Mouse (Mus musculus): ENCODE measurements around the gene Psg16.
"Not testable (repeated sequence)": the region's sequence is repeated elsewhere in the genome, so short reads cannot be mapped to it uniquely, and the experiment has no call there.

Gene Psg16

GRCm38 (mm10) chr7:17101631-17102030 is 27.8 kb downstream of the Psg16 start:
- DNase-seq (ENCODE audit: low spot score in 2 of 2): not testable (repeated sequence)

GRCm38 (mm10) chr7:17135307-17135706 is 61.5 kb downstream of the Psg16 start:
- no peak for DNase-seq (ENCODE audit: low spot score in 2 of 2)

DNA sequence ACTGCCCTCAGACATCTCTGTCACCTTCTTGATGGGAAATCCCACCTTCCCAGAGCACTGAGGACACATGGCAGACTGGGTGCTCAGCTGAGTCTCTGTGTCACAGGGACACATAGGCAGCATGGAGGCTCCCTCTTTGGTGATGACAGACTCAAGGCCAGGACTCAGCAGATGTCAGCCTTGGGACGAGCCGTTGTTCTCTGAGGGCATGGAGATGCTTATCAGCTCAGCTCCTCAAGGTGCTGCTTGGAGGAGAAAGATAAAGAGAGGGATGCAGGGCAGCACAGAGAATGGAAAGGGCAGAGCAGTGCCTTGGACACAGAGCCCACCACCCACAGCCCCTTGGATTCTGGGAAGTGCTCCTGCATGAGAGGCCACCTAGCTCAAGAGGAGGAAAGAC is 76.1 kb downstream of the Psg16 start, which contains the start of gene Ceacam3:
Gene Ceacam3 (plus strand): TSS at position 352 of the 400 bp plus-strand sequence.
- DNase-seq (ENCODE audit: low spot score in 2 of 2): no peak

DNA sequence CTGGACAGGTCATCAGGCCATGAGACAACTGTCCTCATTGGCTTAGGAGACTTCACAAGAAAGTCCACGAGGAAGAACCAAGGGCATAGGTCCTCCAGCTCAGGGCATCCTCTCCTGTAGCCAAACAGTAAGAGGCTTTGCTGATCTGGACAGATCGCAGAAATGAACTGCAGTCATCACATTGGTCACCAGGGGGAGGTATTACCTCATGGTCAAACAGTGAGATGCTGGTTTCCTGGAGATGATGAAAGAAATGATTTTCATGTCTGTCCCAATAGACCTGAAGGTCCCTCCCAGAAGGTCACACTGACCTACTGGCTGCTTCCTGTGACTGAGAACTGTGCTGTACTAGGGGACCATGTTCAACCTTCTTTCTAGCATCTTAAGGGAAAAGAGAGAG is 81.8 kb downstream of the Psg16 start:
- no peak for DNase-seq (ENCODE audit: low spot score in 2 of 2)

DNA sequence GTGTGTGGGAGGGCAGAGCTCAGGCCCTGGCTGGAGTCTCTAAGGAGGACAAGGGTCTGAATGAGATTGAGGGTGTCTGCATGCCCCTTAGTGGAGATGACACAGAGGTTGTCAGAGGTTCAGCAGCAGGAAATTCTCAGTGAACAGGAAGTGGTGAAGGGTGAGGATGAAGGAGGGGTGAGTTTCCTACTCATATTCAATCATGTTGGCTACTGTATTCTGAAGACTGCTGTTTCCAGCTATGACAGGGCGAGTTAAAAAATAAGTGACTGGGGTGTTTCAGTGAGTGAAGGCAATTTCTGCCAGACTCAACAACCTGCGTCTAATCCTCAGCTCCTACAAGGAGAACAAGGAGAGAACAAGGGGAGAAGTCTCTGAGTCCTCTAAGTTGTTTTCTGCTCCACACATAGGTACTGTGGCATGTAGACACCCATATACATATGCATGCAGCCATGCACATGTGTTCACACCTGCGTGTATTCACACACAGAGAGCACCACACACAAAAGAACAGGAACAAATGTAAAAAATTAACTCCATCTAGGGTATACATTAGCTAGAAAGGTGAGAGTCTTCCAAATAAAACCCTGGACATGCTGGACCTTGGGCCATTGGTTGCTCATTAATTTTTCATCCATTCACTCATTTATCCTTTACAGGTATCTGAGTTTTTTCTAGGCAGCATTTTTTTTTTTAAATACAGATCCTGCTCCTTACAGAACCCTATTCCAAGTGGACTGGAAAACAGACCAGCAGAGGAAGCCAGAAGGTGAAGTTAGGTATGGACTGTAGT is 83.2 kb downstream of the Psg16 start:
- no peak for DNase-seq (ENCODE audit: low spot score in 2 of 2)

GRCm38 (mm10) chr7:17159011-17159410 is 85.2 kb downstream of the Psg16 start:
- no peak for DNase-seq (ENCODE audit: low spot score in 2 of 2)

DNA sequence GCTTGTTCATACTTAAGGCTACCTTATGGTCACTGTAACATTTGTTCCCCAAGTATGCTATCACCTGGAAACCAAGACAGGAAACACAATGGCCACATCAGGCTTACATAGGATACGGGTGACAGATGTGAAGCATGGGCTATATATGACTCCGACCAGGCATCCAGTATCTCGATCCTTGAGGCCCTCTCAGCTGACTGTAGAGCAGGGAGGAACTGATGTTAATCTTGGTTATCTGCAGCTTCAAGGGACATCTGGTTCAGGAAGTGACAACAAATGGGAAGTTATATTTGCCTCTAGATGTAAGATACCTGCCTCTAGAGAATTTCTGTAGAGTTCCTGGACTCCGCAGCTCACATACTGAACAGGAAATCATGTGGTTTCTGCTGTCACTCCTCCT is 98.0 kb downstream of the Psg16 start:
- DNase-seq (ENCODE audit: low spot score in 2 of 2): no peak

Data from urinary bladder, postnatal 4 days (tissue).